Mouse (Mus musculus): ENCODE data around the gene Anp32e. TPM values are rescaled to one million over a fixed set of nuclear protein-coding genes. Genes with fewer than 3 reads are reported as not detected.
A peak's percentile ranks its signal among the peaks of the same experiment; 100 is the strongest.
"Not testable (repeated sequence)": the region's sequence is repeated elsewhere in the genome, so short reads cannot be mapped to it uniquely, and the experiment has no call there.

Gene Anp32e
- total RNA-seq, 2 experiments from 2014 or later: 103 to 105 TPM

GRCm38 (mm10) chr3:95903753-95904502 is 25.1 kb upstream of the Anp32e start:
- no peak for DNase-seq (ENCODE audit: low spot score in 2 of 2)

- no peak for DNase-seq (ENCODE audit: low spot score in 2 of 2)
Measured at GRCm38 (mm10) chr3:95904568-95904967, 24.5 kb upstream of the Anp32e start, which contains the start of gene Car14. Gene Car14 (minus strand): TSS chr3:95904691.

GRCm38 (mm10) chr3:95905146-95905939 is 23.7 kb upstream of the Anp32e start:
- peak; percentile 15 to 36 for DNase-seq (ENCODE audit: low spot score in 2 of 2)

- DNase-seq (ENCODE audit: low spot score in 2 of 2): peak; percentile 32 to 64
Measured at GRCm38 (mm10) chr3:95905940-95906492, 23.0 kb upstream of the Anp32e start.

- DNase-seq (ENCODE audit: low spot score in 2 of 2): peak; percentile 47 to 58
Measured at GRCm38 (mm10) chr3:95906860-95907259, 22.2 kb upstream of the Anp32e start.

- no peak for DNase-seq (ENCODE audit: low spot score in 2 of 2)
Measured at GRCm38 (mm10) chr3:95907613-95908012, 21.4 kb upstream of the Anp32e start.

- no peak for DNase-seq (ENCODE audit: low spot score in 2 of 2)
Measured at GRCm38 (mm10) chr3:95914706-95915105, 14.3 kb upstream of the Anp32e start.

GRCm38 (mm10) chr3:95916760-95917159 is 12.3 kb upstream of the Anp32e start:
- DNase-seq (ENCODE audit: low spot score in 2 of 2): no peak

GRCm38 (mm10) chr3:95920532-95920931 is 8.5 kb upstream of the Anp32e start:
- DNase-seq (ENCODE audit: low spot score in 2 of 2): not testable (repeated sequence)

- DNase-seq (ENCODE audit: low spot score in 2 of 2): not testable (repeated sequence)
Measured at GRCm38 (mm10) chr3:95923429-95923828, 5.6 kb upstream of the Anp32e start.

- no peak for DNase-seq (ENCODE audit: low spot score in 2 of 2)
Measured at GRCm38 (mm10) chr3:95924185-95924584, 4.9 kb upstream of the Anp32e start.

GRCm38 (mm10) chr3:95925087-95925486 is 4.0 kb upstream of the Anp32e start:
- DNase-seq (ENCODE audit: low spot score in 2 of 2): no peak

GRCm38 (mm10) chr3:95928261-95928657 is 787 bp upstream of the Anp32e start:
- no peak for DNase-seq (ENCODE audit: low spot score in 2 of 2)

GRCm38 (mm10) chr3:95929581-95930470 is 780 bp downstream of the Anp32e start:
- peak; percentile 38 to 49 for DNase-seq (ENCODE audit: low spot score in 2 of 2)

GRCm38 (mm10) chr3:95930471-95930789 is 1.4 kb downstream of the Anp32e start:
- no peak for DNase-seq (ENCODE audit: low spot score in 2 of 2)

GRCm38 (mm10) chr3:95931471-95931870 is 2.4 kb downstream of the Anp32e start:
- no peak for DNase-seq (ENCODE audit: low spot score in 2 of 2)

GRCm38 (mm10) chr3:95932157-95932556 is 3.1 kb downstream of the Anp32e start:
- no peak for DNase-seq (ENCODE audit: low spot score in 2 of 2)

- no peak for DNase-seq (ENCODE audit: low spot score in 2 of 2)
Measured at GRCm38 (mm10) chr3:95932566-95932965, 3.5 kb downstream of the Anp32e start.

- no peak for DNase-seq (ENCODE audit: low spot score in 2 of 2)
Measured at GRCm38 (mm10) chr3:95933111-95933750, 4.2 kb downstream of the Anp32e start.

GRCm38 (mm10) chr3:95934448-95934847 is 5.4 kb downstream of the Anp32e start:
- no peak for DNase-seq (ENCODE audit: low spot score in 2 of 2)

GRCm38 (mm10) chr3:95938217-95938616 is 9.2 kb downstream of the Anp32e start:
- no peak for DNase-seq (ENCODE audit: low spot score in 2 of 2)

Measured in layer of hippocampus, postnatal 10 days (tissue).